Mouse (Mus musculus) heart, embryonic 15.5 days (tissue): ENCODE data around the gene Nras. TPM values are rescaled to one million over a fixed set of nuclear protein-coding genes. Genes with fewer than 3 reads are reported as not detected.

ENCODE experiments used
- ATAC-seq: fragments of 200-750 bp; cut with Nextera tagmentation; replicated peaks from 2 replicates; pipeline ENCODE4 v1.8.0; 2017; ENCODE audit warnings: low read depth, moderate TSS enrichment; ENCODE audit not compliant: insufficient number of reproducible peaks, insufficient read depth, low FRiP score
- H3K27ac ChIP-seq: fragments of 300-500 bp; sonication (generic); 2 replicates; pipeline ENCODE4 v1.5.1; 2015; ENCODE audit warnings: mild to moderate bottlenecking, inconsistent platforms
- H3K27me3 ChIP-seq: fragments of 300-500 bp; sonication (generic); 2 replicates; pipeline ENCODE4 v1.6.1; 2015; ENCODE audit warnings: inconsistent platforms
- H3K36me3 ChIP-seq: fragments of 300-500 bp; sonication (generic); 2 replicates; pipeline ENCODE4 v1.6.1; 2015; ENCODE audit warnings: mild to moderate bottlenecking, inconsistent platforms
- H3K4me1 ChIP-seq: fragments of 300-500 bp; sonication (generic); replicated peaks from 2 replicates; pipeline ENCODE4 v1.6.1; 2015; ENCODE audit warnings: inconsistent platforms
- H3K4me2 ChIP-seq: fragments of 300-500 bp; sonication (generic); 2 replicates; pipeline ENCODE4 v1.6.1; 2015; ENCODE audit warnings: inconsistent platforms, mild to moderate bottlenecking, moderate library complexity
- H3K4me3 ChIP-seq: fragments of 300-500 bp; sonication (generic); 2 replicates; pipeline ENCODE4 v1.5.1; 2015; ENCODE audit warnings: mild to moderate bottlenecking, inconsistent platforms
- H3K9ac ChIP-seq: fragments of 300-500 bp; sonication (generic); 2 replicates; pipeline ENCODE4 v1.6.1; 2015; ENCODE audit warnings: mild to moderate bottlenecking, inconsistent platforms
- H3K9me3 ChIP-seq: fragments of 300-500 bp; sonication (generic); replicated peaks from 2 replicates; pipeline ENCODE4 v1.6.1; 2016; ENCODE audit warnings: inconsistent platforms
- WGBS: fragments of 180-500 bp; shearing (Covaris S2); methylation state at CpG from one replicate; pipeline ENCODE4 v1.1.7; 2015; ENCODE audit warnings: mixed read lengths; 5-methylcytosine and 5-hydroxymethylcytosine counted together
- polyA plus RNA-seq: library from polyadenylated mRNA; unstranded; fragments of >200 nt; fragmentation: Nextera tagmentation; extraction: Ambion mirVana; gene quantifications from 2 replicates; pipeline ENCODE4 v1.2.1, GENCODE M21; 2015

Nras gene
- polyA plus RNA-seq, 1 experiment from 2014 or later = 60.5 TPM

DNA sequence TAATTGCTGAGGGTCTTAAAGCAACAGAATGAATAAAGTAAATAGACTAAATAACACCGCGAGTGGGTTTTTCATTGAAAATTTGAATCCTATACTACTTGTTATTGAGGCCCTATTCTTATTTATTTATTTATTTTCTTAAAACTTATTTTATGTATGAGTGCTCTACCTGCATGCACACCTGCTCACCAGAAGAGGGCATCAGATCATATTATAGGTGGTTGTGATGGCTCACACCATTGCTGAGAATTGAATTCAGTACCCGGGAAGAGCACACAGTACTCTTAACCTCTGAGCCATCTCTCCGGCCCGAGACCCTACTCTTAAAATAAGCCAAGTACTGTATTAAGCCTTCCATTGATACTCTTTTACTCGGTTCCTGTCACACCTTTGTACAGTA lies 41.6 kb downstream of the Nras start:
- Histone ChIP-seq H3K9me3 (no peaks in the 10 kb centered on the region), H3K27me3 (no peaks in the 10 kb centered on the region), H3K36me3 (no peaks in the 10 kb centered on the region), H3K9ac (no peak overlapping the region), H3K4me3 (no peak overlapping the region), H3K4me1 (peaks cover 13% of the 10 kb centered on the region), H3K27ac (no peak overlapping the region), H3K4me2 (no peak overlapping the region)
- WGBS = 77% methylated on average over 6 of the region's 6 CpGs
- no peak for ATAC-seq

DNA sequence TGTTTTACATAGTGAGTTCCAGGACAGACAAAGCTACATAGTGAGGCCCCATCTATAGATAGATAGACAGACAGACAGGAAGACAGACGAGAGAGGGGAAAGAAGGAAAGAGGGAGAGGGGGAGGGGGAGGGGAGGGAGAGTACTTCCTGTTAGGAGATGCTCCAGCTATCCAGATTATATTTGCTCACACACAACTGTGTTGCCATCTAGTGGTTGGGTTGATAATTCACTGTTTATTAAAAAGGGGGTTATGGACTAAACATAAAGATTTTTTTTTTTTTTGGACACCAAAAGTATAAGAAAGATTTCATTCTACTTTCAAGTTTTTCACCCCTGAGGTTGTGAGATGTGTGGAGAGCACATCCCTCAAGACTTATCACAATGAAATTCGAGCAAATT lies 42.6 kb downstream of the Nras start:
- no peaks in the 10 kb centered on the region for H3K36me3 ChIP-seq
- no peak overlapping the region for H3K9ac ChIP-seq
- H3K27me3 ChIP-seq = no peaks in the 10 kb centered on the region
- no peak overlapping the region for H3K4me2 ChIP-seq
- H3K27ac ChIP-seq = no peak overlapping the region
- no peaks in the 10 kb centered on the region for H3K9me3 ChIP-seq
- no peak overlapping the region for H3K4me3 ChIP-seq
- 51% methylated on average over 2 of the region's 2 CpGs for WGBS
- peaks cover 13% of the 10 kb centered on the region for H3K4me1 ChIP-seq
- ATAC-seq = no peak

DNA sequence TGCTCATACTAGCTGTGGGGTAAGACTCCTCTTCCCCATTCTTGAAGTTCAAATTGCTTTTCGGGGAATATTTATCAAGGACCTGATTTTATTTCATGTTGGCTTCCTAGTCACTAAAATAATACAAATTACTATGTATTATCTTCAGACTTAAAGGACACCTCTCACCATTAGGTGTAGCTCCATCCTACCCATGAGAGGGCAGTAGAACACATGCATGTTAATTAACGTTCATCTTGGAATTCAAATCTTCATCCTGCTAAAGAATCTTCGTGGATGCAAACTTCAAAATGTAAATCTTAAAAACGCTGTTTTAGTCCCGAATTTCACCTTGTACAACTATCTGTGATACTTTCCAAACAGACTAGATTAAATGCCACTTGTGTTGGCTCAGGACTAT lies 43.1 kb downstream of the Nras start:
- H3K36me3 ChIP-seq = no peaks in the 10 kb centered on the region
- H3K9me3 ChIP-seq = no peaks in the 10 kb centered on the region
- H3K4me3 ChIP-seq = no peak overlapping the region
- no peak for ATAC-seq
- H3K9ac ChIP-seq = no peak overlapping the region
- no peaks in the 10 kb centered on the region for H3K27me3 ChIP-seq
- H3K4me2 ChIP-seq = no peak overlapping the region
- peaks cover 13% of the 10 kb centered on the region for H3K4me1 ChIP-seq
- WGBS = 49% methylated on average over 5 of the region's 5 CpGs
- H3K27ac ChIP-seq = no peak overlapping the region

DNA sequence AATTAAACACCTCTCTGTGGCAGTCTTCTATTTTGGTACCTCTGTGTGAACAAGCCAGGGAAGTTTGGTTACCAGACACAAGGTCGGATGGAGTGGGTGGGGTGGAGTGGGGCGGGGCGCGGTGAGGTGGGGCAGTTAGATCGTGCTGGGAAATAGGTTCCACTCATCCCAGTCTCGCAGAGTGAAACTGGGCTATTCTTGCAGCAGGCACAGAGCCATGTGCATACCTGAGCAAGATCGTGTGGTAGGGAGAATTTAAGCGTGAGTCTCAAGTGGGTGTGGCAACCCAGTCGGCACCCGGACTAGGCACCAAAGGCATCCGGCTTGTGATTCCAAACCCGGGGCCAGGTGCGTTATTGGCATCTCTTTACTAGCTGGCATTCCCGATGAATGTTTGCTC lies 43.8 kb downstream of the Nras start:
- peak overlapping the region; percentile 73 for H3K4me3 ChIP-seq
- H3K4me2 ChIP-seq = peak overlapping the region; percentile 90
- 0 out of 2 replicates have a peak overlapping the region, but pooled peaks have one; percentile 38 for H3K27ac ChIP-seq
- peak overlapping the region; percentile 53 for H3K9ac ChIP-seq
- WGBS = 1% methylated on average over 14 of the region's 14 CpGs
- H3K27me3 ChIP-seq = no peaks in the 10 kb centered on the region
- no peaks in the 10 kb centered on the region for H3K9me3 ChIP-seq
- no peaks in the 10 kb centered on the region for H3K36me3 ChIP-seq
- peaks cover 13% of the 10 kb centered on the region for H3K4me1 ChIP-seq
- ATAC-seq = peak; percentile 24

DNA sequence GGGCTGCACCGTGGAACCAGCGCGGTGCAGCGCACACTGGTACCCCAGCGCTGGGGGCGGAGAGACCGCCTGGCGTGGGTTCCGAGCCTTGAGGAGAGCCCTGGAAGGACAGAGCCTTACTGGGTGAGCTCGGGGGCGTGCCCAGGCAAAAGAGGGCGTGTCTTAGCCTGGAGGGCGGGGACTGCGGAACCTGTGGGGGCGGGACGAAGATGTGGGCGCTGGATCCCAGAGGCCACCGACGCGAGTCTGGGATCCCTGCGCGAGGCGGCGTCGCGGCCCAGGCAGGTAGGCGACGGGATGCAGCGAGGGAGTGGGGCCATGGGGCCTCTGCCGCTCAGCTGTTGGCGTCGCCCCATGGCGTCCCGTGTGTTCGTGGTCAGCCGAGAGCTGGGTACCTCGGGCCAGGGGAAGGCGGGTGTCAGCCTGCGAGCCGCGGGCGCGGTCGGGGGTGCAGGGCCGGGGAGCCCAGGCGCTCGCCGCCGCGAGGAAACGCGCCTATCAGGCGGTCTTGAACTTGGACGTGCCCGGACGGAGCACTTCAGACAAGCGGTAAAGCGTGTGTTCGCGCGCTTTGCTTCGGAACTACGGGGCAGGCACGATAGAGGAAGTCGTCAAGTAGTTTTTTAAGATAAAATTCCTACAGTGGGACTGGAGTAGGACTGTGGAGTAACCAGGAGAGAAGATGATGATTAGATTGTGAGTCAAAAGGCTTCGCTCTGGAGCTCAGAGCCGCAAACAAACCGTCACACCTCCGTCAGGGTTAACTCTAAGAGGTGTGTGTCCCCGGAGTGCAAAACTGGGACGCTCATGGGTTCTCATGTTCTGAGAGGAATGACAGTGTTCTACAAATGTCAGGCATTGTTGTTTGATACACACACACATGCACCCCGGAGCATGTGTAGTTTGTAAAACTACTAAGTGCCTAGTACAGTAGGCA lies 44.6 kb downstream of the Nras start, which contains the start of gene Dennd2c:
TSS of gene Dennd2c (plus strand) at position 151 of the 937 bp plus-strand sequence.
- Histone ChIP-seq H3K9me3 (no peaks in the 10 kb centered on the region), H3K4me3 (peak within 1 kb of the TSS; percentile 73), H3K4me1 (peaks cover 13% of the 10 kb centered on the region), H3K36me3 (no peaks in the 10 kb centered on the region), H3K9ac (peak within 1 kb of the TSS; percentile 59), H3K4me2 (peak within 1 kb of the TSS; percentile 90), H3K27ac (peak within 1 kb of the TSS; percentile 69), H3K27me3 (no peaks in the 10 kb centered on the region)
- ATAC-seq = peak; percentile 99
- under 1% methylated on average over 72 of the region's 72 CpGs for WGBS

DNA sequence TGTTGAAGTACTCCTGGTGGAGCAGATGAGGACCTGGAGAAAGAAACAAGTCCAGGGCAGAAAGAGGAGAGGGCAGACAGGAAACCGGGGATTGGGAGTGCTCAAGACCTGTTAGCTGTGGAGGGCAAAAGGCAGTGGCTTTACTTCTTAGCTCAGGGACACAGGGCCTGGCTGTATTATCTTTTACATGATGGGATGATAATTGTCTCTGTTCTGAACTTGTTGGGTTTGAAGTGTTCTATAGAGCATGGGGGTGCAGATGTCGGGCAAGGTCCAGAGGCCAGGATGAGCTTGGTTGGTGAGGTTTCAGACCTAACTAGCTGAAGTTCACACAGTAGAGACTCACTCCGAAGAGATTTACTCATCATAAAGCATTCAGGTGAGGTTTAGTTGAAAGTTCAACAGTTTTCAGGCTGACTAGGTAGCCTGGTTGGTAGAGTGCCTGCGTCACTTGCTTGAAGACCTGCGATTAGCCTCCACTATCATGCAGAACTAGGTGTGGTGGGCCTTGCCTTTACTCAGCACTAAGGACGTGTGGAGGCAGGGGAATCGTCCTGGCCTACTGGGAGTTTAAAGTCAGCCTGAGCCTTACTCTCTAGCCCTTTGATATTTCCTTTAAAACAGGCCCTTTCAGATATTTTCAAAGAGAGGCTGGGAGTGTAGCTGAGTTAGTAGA lies 49.6 kb downstream of the Nras start:
- Histone ChIP-seq H3K4me2 (no peak overlapping the region), H3K4me1 (peaks cover 5% of the 10 kb centered on the region; the same call in 1 of the 2 replicates), H3K9me3 (no peaks in the 10 kb centered on the region), H3K4me3 (no peak overlapping the region), H3K36me3 (no peaks in the 10 kb centered on the region), H3K27ac (no peak overlapping the region), H3K9ac (no peak overlapping the region), H3K27me3 (no peaks in the 10 kb centered on the region)
- 78% methylated on average over 7 of the region's 7 CpGs for WGBS
- ATAC-seq = no peak

DNA sequence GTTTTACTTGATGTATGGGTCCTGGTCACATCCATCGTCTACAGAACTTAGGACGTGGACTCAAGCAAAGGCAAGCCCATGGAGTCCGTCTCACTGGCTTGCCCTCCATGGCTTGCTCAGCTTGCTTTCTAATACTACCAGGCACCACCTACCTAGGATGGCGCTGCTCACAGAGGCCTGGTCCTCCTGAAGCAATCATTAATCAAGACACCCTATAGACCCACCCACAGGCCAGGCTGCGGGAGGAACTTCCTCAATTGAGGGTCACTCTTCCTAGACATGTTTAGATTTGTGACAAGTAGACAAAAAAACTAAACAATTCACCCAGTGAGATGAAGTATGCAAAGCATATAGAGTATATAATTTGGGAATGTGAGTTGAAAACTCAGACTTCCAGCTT lies 54.1 kb downstream of the Nras start:
- Histone ChIP-seq H3K9me3 (no peaks in the 10 kb centered on the region), H3K4me2 (no peak overlapping the region), H3K36me3 (no peaks in the 10 kb centered on the region), H3K4me1 (no peaks in the 10 kb centered on the region), H3K27me3 (no peaks in the 10 kb centered on the region), H3K9ac (no peak overlapping the region), H3K27ac (no peak overlapping the region), H3K4me3 (no peak overlapping the region)
- WGBS = 82% methylated on average over 5 of the region's 5 CpGs
- ATAC-seq = no peak

Other genes starting within 250 kb of the Nras start
- gene Sycp1, start 122.2 kb upstream of the Nras start, polyA plus RNA-seq = not detected in 2 replicates
- gene Nr1h5, start 94.2 kb upstream of the Nras start, polyA plus RNA-seq = 0.06 and 0.14 TPM in 2 replicates
- gene Sike1, start 62.6 kb upstream of the Nras start, polyA plus RNA-seq = 61.8 and 67.6 TPM in 2 replicates
- 254 and 259 TPM in 2 replicates for gene Csde1, start 37.9 kb upstream of the Nras start, polyA plus RNA-seq
- 0.19 and 0.32 TPM in 2 replicates for gene Ampd1, start 15.7 kb downstream of the Nras start, polyA plus RNA-seq
- gene Dennd2c, start 44.3 kb downstream of the Nras start, polyA plus RNA-seq = 2.9 and 5.0 TPM in 2 replicates
- 120 and 122 TPM in 2 replicates for gene Bcas2, start 113.4 kb downstream of the Nras start, polyA plus RNA-seq
- gene Trim33, start 221.0 kb downstream of the Nras start, polyA plus RNA-seq = 10.1 and 11.7 TPM in 2 replicates